Mouse (Mus musculus): ENCODE measurements around the gene Nxph1. TPM values are rescaled to one million over a fixed set of nuclear protein-coding genes. Genes with fewer than 3 reads are reported as not detected.
A peak's percentile ranks its signal among the peaks of the same experiment; 100 is the strongest.

Gene Nxph1
- total RNA-seq (2021): under 1 TPM in 1 of 2 experiments, not detected in 1; 0.09 TPM
- long read RNA-seq, experiment 1: 0 reads
- long read RNA-seq, experiment 2: 0 reads

GRCm38 (mm10) chr6:8948131-8948470 is at the start of gene Nxph1:
TSS of gene Nxph1 (plus strand) at chr6:8948431.
- no peak for DNase-seq

GRCm38 (mm10) chr6:8900021-8900728 is 48.1 kb upstream of the Nxph1 start:
- no peak for DNase-seq

GRCm38 (mm10) chr6:8900729-8901122 is 47.5 kb upstream of the Nxph1 start:
- DNase-seq: no peak

- DNase-seq: no peak
These were observed 40.3 kb upstream of the Nxph1 start for GRCm38 (mm10) chr6:8907917-8908316.

GRCm38 (mm10) chr6:8913404-8913803 is 34.8 kb upstream of the Nxph1 start:
- no peak for DNase-seq

- no peak for DNase-seq
These were observed 33.5 kb upstream of the Nxph1 start for GRCm38 (mm10) chr6:8914682-8915081.

- no peak for DNase-seq
These were observed 23.8 kb upstream of the Nxph1 start for GRCm38 (mm10) chr6:8924481-8924880.

GRCm38 (mm10) chr6:8935241-8935640 is 13.0 kb upstream of the Nxph1 start:
- DNase-seq: no peak

- DNase-seq: peak; percentile 46
These were observed 12.5 kb upstream of the Nxph1 start for GRCm38 (mm10) chr6:8935705-8936104.

GRCm38 (mm10) chr6:8936168-8936567 is 12.1 kb upstream of the Nxph1 start:
- no peak for DNase-seq

- DNase-seq: peak; percentile 65
These were observed 510 bp downstream of the Nxph1 start for GRCm38 (mm10) chr6:8948471-8949411.

- no peak for DNase-seq
These were observed 1.5 kb downstream of the Nxph1 start for GRCm38 (mm10) chr6:8949665-8950201.

GRCm38 (mm10) chr6:8950611-8951325 is 2.5 kb downstream of the Nxph1 start:
- no peak for DNase-seq

GRCm38 (mm10) chr6:8951326-8951695 is 3.1 kb downstream of the Nxph1 start:
- no peak for DNase-seq

- no peak for DNase-seq
These were observed 3.8 kb downstream of the Nxph1 start for GRCm38 (mm10) chr6:8951884-8952590.

- DNase-seq: no peak
These were observed 7.7 kb downstream of the Nxph1 start for GRCm38 (mm10) chr6:8955817-8956529.

- no peak for DNase-seq
These were observed 8.7 kb downstream of the Nxph1 start for GRCm38 (mm10) chr6:8956743-8957528.

GRCm38 (mm10) chr6:8957529-8957887 is 9.3 kb downstream of the Nxph1 start:
- DNase-seq: no peak

- DNase-seq: no peak
These were observed 10.1 kb downstream of the Nxph1 start for GRCm38 (mm10) chr6:8958081-8958919.

Measured in gastrocnemius, postnatal 10 days (tissue).